Mouse (Mus musculus): ENCODE measurements around the gene Lemd2.
A peak's percentile ranks its signal among the peaks of the same experiment; 100 is the strongest.
"Not testable (repeated sequence)": the region's sequence is repeated elsewhere in the genome, so short reads cannot be mapped to it uniquely, and the experiment has no call there.

The Lemd2 gene

DNA sequence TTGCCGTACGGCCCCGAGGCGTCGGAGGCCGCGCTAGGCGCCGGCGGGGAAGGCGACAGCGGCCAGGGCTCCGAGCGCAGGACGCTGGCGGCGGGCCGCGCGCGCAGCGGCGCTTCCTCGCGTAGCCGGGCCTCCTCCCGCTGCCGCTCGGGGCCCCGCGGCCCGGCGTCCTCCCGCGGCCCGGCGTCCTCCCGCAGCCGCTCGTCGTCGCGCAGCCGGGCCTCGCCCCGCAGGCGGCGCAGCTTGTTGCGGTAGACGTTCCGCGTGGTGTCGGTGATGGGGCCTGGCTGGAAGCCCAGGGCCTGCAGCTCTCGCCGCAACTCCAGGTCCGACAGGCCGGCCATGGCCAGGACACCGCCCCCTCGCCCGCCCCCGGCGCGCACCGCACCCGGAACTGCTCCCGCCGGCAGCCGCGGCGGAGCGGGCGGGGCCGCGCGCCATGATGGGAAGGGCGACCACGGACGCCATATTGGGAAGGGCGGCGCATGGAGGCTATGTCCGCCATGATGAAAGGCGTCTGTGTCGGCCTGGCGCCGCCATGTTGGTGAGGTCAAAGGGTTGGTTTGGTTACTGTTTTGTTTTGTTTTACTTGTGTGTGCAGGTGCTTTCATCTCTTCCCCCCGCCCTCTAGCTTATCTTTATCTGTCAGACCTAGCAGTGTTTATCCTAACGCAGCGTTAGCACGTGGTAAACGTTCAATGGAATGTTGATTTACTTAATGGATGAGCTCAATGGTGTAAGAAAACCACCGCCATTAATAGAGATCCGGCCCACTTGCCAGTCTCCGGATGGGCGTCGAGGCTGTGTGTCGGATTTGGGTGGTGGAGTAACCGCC lies at the start of gene Lemd2:
Gene Lemd2, minus strand, starts transcription at position 395 of the 835 bp plus-strand sequence.
- peak; percentile 93 to 95 for DNase-seq (ENCODE audit: low spot score in 2 of 2)

DNA sequence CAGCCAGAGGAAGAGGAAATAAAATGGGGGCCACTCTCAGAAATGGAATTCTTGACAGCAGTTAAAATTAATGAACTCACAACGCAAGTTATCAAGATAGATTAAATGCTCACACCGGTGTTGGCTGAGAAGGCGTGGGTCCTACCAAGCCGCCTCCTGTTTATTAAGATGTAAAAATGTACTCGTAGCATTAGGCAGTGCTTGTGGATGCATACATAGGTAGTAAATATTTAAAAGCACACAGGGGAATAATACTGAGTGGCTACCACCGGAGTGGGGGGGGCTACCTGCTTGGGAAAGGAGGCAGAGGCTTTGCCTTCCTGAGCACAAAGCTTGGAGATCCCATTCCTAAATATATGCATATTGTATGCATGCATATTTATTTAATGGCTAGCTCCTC lies 46.9 kb upstream of the Lemd2 start:
- DNase-seq (ENCODE audit: low spot score in 2 of 2), result no peak

DNA sequence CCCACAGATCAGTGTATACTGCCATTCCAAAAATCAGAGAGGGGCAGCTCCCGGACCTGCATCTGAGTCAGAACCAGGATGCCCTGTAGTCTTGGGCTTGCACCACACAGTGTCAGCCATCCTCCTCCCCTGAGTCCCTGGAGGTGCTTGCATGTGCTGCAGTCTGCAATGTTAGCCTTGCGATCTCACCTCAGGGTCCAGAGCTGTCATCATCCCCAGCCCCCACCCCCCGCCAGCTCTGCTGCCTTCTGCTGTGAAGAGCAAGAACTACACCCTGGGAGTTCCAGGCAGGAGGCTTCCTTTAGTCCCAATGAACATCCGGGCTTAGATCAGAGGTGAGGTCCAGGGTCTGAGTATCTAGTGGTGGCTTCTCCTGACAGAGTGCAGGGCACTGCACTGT lies 46.2 kb upstream of the Lemd2 start:
- no peak for DNase-seq (ENCODE audit: low spot score in 2 of 2)

DNA sequence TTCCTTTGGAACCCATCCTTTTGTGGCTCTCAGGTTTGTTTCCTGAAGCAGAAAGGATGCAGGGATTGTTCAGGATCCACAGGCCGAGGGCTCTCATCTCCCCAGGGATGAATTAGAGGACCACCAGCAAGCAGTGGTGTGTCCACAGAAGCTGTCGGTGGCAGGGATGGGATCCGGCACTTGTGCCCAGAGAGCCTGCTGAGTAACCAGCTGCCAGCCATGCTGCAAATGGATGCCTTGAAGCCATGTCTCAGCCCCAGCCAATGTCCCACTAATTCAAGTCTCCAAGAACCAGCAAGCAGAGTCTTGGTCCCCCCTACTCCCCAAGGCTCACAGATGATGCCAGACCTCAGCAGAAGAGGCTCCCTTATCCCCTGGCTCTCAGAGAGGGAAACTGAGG lies 44.8 kb upstream of the Lemd2 start:
- DNase-seq (ENCODE audit: low spot score in 2 of 2), result no peak

DNA sequence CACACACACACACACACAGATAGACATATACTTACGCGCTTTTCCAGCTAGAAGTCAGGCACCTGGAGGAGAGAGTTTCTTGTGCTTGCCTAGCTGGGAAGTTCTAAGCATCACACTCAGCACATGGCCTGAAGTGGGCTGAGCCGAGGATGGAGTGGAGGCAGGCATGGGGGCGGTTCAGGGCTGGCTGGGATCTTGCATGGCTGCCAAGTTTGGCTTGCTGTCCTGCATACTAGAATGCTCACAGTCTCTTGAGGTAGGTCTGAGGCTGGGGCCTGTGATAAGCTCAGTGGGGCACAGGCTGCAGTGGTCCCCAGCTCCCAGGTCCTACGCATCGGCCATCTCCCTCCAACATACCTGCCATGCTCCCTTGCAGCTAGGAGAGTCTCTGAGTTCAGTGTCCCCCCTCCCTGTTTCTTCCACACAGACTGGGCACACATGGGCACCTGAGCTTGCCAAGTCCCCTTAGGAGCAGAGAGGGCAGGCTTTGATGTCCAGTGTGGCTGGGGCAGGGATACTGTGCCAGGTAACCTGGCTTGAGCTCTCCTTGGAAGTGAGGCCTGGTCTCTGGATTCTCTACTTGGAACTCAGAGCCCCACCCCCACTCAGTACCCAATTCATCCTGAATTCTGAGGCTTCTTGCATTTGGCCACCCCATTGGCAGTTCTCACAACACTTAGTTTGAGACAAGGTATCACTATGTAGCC lies 43.6 kb upstream of the Lemd2 start:
- DNase-seq (ENCODE audit: low spot score in 2 of 2), result no peak

DNA sequence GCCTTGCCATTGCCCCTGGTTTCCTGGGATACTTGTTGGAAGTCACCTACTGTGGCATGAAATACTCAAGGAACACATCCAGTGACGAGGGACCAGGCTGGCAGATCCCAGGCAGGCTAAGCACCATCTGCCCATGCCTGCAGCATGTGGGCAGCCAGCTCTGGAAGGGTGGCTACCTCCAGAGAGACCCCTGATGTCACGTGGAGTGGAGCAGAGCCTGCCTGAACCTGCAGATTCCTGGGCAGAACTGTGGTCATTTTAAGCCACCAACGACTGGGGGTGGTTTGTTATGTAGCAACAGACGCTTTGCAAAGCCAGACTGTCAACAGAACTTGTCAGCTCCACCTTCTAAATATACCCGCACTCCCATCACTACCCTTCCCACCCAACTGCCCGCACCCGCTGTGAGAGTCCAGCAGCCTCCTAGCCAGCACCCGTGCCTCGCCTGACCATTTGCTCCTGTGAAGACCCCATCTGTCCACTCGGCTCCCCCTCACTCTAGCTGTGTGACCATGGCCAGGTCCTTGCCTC lies 41.6 kb upstream of the Lemd2 start:
- DNase-seq (ENCODE audit: low spot score in 2 of 2), result no peak

DNA sequence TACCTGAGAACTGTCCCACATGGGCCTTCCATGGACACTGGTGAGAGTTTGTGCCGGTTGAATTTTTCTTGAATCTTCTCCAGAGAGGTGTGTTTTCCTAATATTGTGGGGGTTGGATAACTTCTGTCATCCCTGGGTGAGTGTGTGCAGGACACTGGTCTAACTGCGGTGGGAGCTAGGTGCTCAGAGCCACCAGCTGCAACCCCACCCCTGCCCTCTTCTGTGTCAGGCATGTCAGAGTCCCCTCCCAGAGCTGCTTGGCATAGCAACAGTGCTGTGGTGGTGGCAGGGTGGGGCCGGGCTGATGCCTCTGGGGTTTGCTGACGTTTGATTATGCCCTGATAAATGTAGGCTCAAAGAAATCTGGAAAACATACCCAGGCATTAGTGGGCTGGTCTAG lies 40.6 kb upstream of the Lemd2 start:
- no peak for DNase-seq (ENCODE audit: low spot score in 2 of 2)

DNA sequence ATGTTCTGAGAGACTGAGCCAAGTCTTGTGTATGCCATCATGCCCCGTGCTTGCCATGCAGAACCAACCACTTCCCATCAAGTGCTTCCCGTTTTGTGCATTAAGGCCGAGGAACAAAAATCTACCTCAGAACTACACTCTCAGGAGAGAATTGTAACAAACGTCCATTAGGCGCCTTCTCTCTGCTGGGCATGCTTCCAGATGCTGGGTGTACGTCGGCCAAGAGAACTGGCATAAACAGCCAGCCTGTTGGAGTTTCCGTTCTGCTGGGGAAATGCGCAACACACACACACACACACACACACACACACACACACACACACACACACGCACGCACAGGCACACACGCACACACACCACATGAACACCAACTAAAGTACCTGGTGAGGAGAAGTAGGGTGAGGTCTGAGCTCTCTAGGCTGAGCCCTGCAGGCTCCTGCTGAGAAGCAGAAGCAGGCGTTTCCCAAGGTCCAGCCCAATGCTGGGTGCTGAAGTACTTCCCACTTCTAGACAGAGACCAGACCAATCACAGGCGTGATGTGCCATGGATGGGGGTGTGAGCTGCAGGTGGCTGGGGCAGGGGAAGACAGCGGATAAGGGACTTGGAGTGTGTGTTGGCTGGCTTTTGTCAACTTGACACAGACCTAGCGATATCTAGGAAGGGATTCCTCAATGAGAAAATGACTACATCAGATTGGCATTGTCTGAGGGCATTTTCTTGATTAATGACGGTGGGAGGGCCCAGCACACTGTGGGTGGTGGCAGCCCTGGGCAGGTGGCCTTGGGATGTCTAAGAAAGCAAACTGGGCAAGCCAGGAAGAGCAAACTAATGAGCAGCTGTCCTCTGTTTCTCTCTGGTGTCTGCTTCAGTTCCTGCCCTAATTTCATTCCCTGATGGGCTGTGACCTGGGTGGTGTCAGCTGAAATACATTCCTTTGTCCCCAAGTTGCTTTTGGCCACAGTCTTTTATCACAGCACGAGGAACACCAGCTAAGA lies 38.2 kb upstream of the Lemd2 start:
- no peak for DNase-seq (ENCODE audit: low spot score in 2 of 2)

DNA sequence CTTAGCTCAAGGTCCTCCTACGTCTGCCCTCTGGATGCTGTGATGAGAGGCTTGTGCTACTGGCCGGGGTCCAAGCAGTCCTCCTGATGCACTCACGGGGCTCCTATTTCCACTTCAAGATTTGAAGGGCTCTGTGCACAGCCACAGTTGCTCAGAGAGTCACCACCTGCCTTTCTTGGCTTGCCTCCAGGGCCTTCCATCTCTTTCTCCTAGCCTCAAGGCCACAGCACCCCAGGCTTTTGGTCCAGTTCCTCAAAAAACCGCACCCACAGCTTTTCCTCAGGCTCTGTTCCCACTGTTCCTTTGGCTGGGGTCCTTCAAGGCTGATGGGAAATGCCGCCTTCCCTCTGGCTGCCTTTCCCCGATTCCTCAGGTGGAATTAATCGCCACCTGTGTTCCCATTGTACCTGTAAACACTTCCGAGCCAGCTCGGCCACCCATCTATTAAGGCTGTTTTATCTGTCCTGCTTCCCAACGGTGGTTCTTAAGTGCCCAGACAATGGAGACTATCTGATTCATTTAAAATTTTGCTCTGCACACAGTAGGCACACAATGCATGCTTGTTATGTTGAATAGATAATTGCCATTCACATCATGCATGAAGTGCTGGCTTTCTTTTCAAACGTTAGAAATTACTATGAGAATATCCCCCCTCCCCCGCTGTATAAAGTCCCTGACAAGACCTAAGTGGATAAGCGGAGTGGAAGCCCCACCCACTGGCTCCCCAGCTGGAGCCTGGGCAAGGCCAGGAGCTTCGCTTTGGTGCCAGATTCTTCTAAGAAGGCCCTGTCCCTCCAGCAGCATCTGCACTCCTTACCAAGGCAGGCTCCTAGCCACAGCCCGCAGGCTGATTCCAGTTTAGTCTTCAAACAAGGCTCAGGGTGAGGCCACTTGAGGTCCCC lies 36.5 kb upstream of the Lemd2 start:
- DNase-seq (ENCODE audit: low spot score in 2 of 2), result no peak

DNA sequence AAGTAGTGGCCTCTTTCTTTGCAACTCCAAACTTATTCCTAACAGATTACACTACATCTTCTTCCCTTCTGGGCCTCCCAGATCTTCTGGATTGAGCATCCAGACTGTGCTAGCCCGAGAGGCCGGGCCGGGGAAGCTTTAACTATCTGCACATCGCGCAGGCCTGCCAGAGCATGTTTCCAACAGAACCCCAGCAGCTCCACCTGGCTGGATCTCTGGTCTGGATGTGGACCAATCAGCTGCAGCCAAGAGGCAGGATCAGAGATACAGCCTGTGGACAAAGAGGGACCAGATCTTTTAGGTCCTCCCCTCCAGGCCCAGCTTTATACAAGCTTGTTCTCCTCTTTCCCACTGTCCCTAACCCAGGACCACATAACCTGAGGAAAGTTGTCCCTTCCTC lies 35.7 kb upstream of the Lemd2 start:
- no peak for DNase-seq (ENCODE audit: low spot score in 2 of 2)

DNA sequence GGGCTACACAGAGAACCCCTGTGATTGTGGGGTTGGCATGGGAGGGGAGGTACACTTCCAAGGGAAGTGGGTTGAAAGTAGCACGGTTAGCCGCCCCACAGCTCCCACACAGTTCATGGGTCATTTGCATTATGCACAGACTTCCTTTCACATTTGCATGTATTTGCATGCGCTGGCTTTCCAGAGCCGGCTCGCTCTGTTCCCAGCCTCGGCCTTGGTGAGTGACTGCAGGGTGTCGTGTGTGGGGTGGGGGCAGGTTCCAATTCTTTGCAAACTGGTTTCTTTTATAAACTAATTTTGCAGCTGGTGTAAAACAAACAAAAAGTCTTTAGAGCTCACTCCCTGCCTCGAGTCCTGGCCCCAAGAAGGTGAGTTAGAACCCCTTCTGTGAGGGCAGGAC lies 34.4 kb upstream of the Lemd2 start:
- DNase-seq (ENCODE audit: low spot score in 2 of 2), result no peak

DNA sequence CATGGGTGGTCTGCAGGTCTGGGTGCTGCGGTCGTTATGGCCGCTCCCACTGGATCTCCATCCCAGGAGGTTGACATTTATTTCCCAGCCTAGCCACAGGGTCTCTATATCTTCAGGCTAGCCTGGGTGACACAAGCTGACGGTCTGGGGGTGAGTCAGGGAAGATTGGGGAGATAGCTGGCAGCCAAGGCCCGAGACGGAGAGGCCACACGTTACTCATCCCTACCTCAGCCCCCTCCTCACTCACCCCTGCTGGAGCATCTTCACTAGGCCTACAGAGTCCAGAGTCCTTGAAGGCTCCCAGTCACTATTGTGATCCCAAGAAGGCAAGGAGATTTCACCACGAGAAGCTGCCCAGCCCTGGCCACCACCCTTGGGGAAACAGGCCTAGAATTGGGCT lies 33.5 kb upstream of the Lemd2 start:
- DNase-seq (ENCODE audit: low spot score in 2 of 2), result no peak

DNA sequence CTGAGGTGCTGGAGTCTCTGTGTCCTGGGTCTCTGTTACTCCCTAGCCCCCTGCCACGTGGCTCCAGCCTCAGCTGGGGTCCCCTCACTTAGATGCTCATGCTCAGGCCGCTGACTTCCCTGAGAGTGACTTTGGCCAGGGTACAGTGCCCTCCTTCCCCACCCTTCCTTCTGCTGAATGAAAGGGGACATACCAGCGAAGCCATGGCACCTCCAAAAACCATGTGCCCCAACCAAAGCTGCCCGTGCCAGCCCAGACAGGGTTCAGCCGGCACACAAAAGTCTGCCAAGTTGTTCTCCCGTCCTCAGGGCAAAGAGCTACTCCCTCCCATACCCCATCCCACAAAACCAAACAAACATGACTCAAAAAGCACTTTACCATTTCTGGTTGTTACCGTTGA lies 29.0 kb upstream of the Lemd2 start:
- DNase-seq (ENCODE audit: low spot score in 2 of 2), result no peak

DNA sequence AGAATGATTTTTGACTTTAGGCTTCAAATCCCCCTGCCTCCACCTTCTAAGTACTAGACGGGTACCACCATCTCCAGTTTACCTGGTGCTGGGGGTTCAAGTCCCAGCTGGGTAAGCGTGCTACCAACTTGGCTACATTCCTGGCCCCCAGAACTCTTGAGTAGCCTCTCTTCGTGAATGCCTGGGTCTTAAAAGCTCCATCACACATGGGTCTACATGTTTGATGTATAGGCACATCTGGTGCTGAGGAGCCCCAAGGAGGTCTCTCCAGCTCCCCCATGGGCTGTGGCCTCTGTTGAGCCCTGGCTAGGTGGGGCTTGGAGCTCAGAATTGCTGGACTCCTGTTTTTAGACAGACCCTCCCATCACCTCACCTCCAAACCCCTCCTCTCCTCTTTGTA lies 27.9 kb upstream of the Lemd2 start:
- DNase-seq (ENCODE audit: low spot score in 2 of 2), result no peak

DNA sequence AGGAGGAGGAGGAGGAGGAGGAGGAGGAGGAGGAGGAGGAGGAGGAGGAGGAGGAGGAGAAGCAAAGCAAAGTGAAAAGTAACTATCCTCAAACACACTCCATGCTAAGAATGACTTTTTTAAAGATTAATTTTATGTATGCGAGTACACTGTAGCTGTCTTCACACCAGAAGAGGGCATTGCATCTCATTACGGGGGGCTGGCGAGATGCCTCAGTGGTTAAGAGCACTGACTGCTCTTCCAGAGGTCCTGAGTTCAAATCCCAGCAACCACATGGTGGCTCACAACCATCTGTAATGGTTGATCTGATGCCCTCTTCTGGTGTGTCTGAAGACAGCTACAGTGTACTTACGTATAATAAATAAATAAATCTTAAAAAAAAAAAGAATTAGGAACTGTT lies 27.3 kb upstream of the Lemd2 start:
- DNase-seq (ENCODE audit: low spot score in 2 of 2), result not testable (repeated sequence)

DNA sequence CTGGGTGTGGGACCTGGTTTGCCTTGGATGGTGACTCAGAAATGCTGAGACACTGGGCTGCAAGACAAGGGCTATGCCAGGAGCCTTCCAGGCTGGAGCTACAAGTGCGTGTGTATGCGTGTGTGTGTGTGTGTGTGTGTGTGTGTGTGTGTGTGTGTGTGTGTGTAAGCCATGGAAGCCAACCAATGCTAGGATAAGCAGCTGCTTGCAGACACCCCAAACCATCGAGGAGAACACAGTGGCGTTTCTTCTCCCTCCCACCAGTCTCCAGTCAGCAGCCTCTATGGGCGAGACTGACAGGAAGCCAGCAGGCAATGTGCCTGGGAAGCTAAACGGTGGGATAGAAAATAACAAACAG lies 26.9 kb upstream of the Lemd2 start:
- no peak for DNase-seq (ENCODE audit: low spot score in 2 of 2)

DNA sequence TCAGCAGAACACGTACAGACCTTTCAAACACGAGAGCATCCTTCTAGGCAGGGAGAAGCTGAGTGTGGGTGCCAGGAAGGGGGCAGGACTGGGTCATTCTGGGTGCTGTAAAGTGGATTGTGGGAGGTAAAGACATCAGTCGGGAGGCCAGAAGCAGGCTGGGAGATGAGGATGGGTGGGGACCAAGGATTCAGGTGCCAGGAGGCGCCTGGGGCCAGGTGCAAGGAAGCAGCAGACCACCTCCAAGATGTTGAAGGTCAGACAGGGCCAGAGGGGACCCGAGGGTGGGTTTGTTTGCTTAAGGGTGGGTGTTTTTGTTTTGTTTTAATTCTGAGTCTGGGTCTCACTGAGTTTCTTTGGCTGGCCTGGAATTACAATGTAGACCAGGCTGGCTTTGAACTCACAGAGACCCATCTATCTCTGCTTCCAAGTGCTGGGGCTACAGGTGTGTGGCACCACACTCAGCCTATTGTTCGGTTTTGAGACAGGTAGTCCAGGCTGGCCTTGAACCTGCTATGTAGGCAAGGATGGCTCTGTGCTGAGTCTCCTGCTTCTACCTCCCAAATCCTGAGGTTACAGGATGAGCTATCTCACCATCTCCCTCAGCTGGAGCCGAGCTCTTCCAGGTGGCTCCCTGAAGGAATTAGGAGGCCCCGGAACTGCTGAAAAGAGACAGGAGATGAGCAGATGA lies 26.3 kb upstream of the Lemd2 start:
- no peak for DNase-seq (ENCODE audit: low spot score in 2 of 2)

DNA sequence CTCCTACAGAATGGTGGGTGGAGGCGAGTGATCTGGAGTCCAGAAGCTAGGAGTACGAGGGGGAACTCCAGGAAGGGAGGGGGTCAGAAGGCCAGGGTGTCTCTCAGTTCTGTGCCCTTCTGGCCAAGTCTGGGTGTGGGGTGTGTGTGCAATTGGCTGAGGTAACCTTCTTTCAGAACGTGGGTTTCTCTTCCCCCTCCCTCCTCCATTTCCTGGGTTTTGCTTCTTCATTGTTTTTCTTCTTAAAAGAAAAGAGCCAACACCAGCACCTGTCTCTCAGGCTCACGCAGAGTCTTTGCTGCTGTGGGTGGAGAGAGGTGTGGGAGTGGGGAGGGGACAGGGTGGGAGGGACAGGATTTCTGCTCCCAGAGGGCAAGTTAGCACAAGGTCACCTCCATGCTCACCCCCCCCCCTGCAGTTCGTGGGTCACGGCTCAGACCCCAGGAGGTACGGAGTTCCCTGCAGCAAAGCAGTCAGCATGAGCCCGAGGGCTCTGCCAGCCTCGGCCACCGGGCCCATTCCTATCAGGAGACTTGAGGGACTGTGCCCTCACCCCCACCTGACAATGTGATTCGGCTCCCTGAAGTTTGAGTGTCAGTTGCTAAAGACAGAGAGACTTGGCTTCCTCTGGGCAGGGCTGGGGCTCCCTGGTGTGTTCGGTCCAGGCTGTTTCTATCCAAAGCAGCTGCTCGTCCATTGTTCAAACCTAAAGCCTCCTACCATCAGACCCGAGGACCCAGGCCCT lies 25.6 kb upstream of the Lemd2 start:
- no peak for DNase-seq (ENCODE audit: low spot score in 2 of 2)

DNA sequence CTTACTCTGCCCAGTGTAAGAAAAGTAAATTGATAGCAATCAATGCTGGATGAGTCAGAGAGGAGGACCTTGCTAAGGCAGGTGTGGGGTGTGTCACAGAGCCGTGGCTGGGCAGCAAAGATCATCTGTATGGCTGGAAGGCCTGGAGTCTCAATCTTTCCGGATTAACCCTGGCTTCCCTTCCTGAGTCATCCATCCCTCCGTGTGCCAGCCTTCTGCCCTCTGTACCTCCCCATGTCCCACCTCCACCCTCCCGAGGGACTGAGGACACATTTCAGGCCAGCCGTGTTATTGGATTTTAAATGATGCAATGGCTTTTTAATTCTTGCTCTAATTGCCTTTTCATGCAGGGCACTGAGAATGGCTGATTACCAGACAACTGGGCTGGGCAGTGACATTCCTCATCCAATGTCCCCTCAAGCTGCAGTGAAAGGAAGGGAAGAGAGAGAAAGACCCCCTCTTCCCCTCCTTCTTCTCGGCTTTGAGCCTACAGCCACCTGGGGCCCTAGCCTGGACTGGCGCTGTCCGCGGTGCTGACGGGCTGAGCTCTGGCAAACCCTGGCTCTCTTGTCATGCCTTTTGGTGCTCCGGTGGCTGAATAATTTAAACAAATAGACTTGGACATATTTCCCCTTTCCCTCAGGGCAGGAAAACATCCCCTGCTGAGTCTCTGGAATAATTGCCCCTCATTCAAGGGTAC lies 24.1 kb upstream of the Lemd2 start:
- peak in 1 of 2 experiments; percentile 50 for DNase-seq (ENCODE audit: low spot score in 2 of 2)

All from spleen, postnatal 14 days (tissue).